Mouse (Mus musculus) forebrain, embryonic 16.5 days (tissue): Measurements from ENCODE around the gene Sh3d21. TPM values are rescaled to one million over a fixed set of nuclear protein-coding genes. Genes with fewer than 3 reads are reported as not detected.

Experiments used
- ATAC-seq: fragments of 200-750 bp; cut with Nextera tagmentation; 2 replicates; pipeline ENCODE4 v1.8.0; 2017; ENCODE audit warnings: mild to moderate bottlenecking, moderate library complexity
- H3K27ac ChIP-seq: fragments of 300-500 bp; sonication (generic); 2 replicates; pipeline ENCODE4 v1.5.1; 2014; ENCODE audit warnings: low read length, control low read depth
- H3K27me3 ChIP-seq: fragments of 300-500 bp; sonication (generic); replicated peaks from 2 replicates; pipeline ENCODE4 v1.6.1; 2014; ENCODE audit warnings: low read length; ENCODE audit not compliant: control insufficient read depth, insufficient read depth
- H3K36me3 ChIP-seq: fragments of 300-500 bp; sonication (generic); 2 replicates; pipeline ENCODE4 v1.6.1; 2014; ENCODE audit not compliant: control insufficient read depth, insufficient read depth
- H3K4me1 ChIP-seq: fragments of 300-500 bp; sonication (generic); replicated peaks from 2 replicates; pipeline ENCODE4 v1.6.1; 2014; ENCODE audit warnings: low read length; ENCODE audit not compliant: control insufficient read depth, insufficient read depth
- H3K4me2 ChIP-seq: fragments of 300-500 bp; sonication (generic); 2 replicates; pipeline ENCODE4 v1.6.1; 2014; ENCODE audit warnings: mild to moderate bottlenecking, low read length, control low read depth
- H3K4me3 ChIP-seq: fragments of 300-500 bp; sonication (generic); replicated peaks from 2 replicates; pipeline ENCODE4 v1.5.1; 2014; ENCODE audit warnings: mild to moderate bottlenecking, low read length, control low read depth
- H3K9ac ChIP-seq: fragments of 300-500 bp; sonication (generic); replicated peaks from 2 replicates; pipeline ENCODE4 v1.6.1; 2014; ENCODE audit warnings: low read depth, low read length, control low read depth
- H3K9me3 ChIP-seq: fragments of 300-500 bp; sonication (generic); 2 replicates; pipeline ENCODE4 v1.6.1; 2016; ENCODE audit warnings: low read length; ENCODE audit not compliant: control insufficient read depth
- WGBS: fragments of 180-500 bp; shearing (Covaris S2); extraction: QIAGEN DNeasy Blood & Tissue Kit; methylation state at CpG from one replicate; pipeline ENCODE4 v1.1.7; 2014; 5-methylcytosine and 5-hydroxymethylcytosine counted together
- polyA plus RNA-seq: library from polyadenylated mRNA; unstranded; fragments of >200 nt; fragmentation: Nextera tagmentation; extraction: Ambion mirVana; gene quantifications from 2 replicates; pipeline ENCODE4 v1.2.1, GENCODE M21; 2015

Gene Sh3d21
- polyA plus RNA-seq, 1 experiment from 2014 or later, result 1.2 TPM

- WGBS, result 67% methylated on average over 6 of the region's 6 CpGs
- Histone ChIP-seq H3K36me3 (no peaks in the 10 kb centered on the region), H3K4me2 (no peak overlapping the region), H3K27me3 (peaks cover 34% of the 10 kb centered on the region), H3K9ac (no peak overlapping the region), H3K4me1 (peaks cover 17% of the 10 kb centered on the region), H3K9me3 (no peaks in the 10 kb centered on the region), H3K4me3 (no peak overlapping the region), H3K27ac (no peak overlapping the region)
- no peak for ATAC-seq
These were observed 12.4 kb downstream of the Sh3d21 start for GRCm38 (mm10) chr4:126150949-126151320.

- H3K27ac ChIP-seq, result no peak overlapping the region
- peaks cover 34% of the 10 kb centered on the region for H3K27me3 ChIP-seq
- peaks cover 17% of the 10 kb centered on the region for H3K4me1 ChIP-seq
- H3K36me3 ChIP-seq, result no peaks in the 10 kb centered on the region
- no peak overlapping the region for H3K9ac ChIP-seq
- WGBS, result 57% methylated on average over 16 of the region's 16 CpGs
- ATAC-seq, result peak; percentile 31; the same call in 1 of the 2 replicates
- H3K9me3 ChIP-seq, result no peaks in the 10 kb centered on the region
- H3K4me3 ChIP-seq, result no peak overlapping the region
- no peak overlapping the region for H3K4me2 ChIP-seq
These were observed 12.9 kb downstream of the Sh3d21 start for GRCm38 (mm10) chr4:126150297-126150948.

GRCm38 (mm10) chr4:126149798-126150197, 13.5 kb downstream of the Sh3d21 start:
- no peak overlapping the region; the same call in 1 of the 2 replicates for H3K4me3 ChIP-seq
- H3K36me3 ChIP-seq, result no peaks in the 10 kb centered on the region
- no peak for ATAC-seq
- H3K4me2 ChIP-seq, result no peak overlapping the region; the same call in 1 of the 2 replicates
- H3K27ac ChIP-seq, result no peak overlapping the region
- no peak overlapping the region for H3K9ac ChIP-seq
- peaks cover 17% of the 10 kb centered on the region for H3K4me1 ChIP-seq
- H3K27me3 ChIP-seq, result peaks cover 34% of the 10 kb centered on the region
- 58% methylated on average over 10 of the region's 10 CpGs for whole genome bisulfite sequencing
- no peaks in the 10 kb centered on the region for H3K9me3 ChIP-seq

- Histone ChIP-seq H3K4me3 (peak overlapping the region; percentile 47), H3K9ac (peak overlapping the region; percentile 52), H3K9me3 (no peaks in the 10 kb centered on the region), H3K36me3 (no peaks in the 10 kb centered on the region), H3K27ac (no peak overlapping the region), H3K4me2 (peak overlapping the region; percentile 73), H3K27me3 (peaks cover 34% of the 10 kb centered on the region), H3K4me1 (peaks cover 17% of the 10 kb centered on the region)
- ATAC-seq, result no peak
- 24% methylated on average over 42 of the region's 42 CpGs for WGBS
These were observed 14.1 kb downstream of the Sh3d21 start for GRCm38 (mm10) chr4:126149041-126149676.

GRCm38 (mm10) chr4:126148161-126148961, 14.9 kb downstream of the Sh3d21 start:
- Histone ChIP-seq H3K4me1 (peaks cover 17% of the 10 kb centered on the region), H3K4me3 (peak overlapping the region; percentile 47), H3K27me3 (peaks cover 34% of the 10 kb centered on the region), H3K27ac (no peak overlapping the region), H3K36me3 (no peaks in the 10 kb centered on the region), H3K9me3 (no peaks in the 10 kb centered on the region), H3K9ac (peak overlapping the region; percentile 52), H3K4me2 (peak overlapping the region; percentile 73)
- ATAC-seq, result peak; percentile 36; the same call in 1 of the 2 replicates
- WGBS, result 2% methylated on average over 58 of the region's 67 CpGs

- peak within 1 kb of the TSS; percentile 47 for H3K4me3 ChIP-seq
- peak within 1 kb of the TSS; percentile 52 for H3K9ac ChIP-seq
- H3K4me1 ChIP-seq, result peaks cover 17% of the 10 kb centered on the region
- no peaks in the 10 kb centered on the region for H3K36me3 ChIP-seq
- peak within 1 kb of the TSS; percentile 73 for H3K4me2 ChIP-seq
- H3K27me3 ChIP-seq, result peaks cover 34% of the 10 kb centered on the region
- ATAC-seq, result no peak
- H3K9me3 ChIP-seq, result no peaks in the 10 kb centered on the region
- WGBS, result 3% methylated on average over 24 of the region's 24 CpGs
- no peak within 1 kb of the TSS for H3K27ac ChIP-seq
These were observed 15.6 kb downstream of the Sh3d21 start, which contains the start of gene Eva1b for GRCm38 (mm10) chr4:126147533-126148160. Gene Eva1b, plus strand, starts transcription at chr4:126147744.

GRCm38 (mm10) chr4:126146974-126147532, 16.2 kb downstream of the Sh3d21 start:
- Histone ChIP-seq H3K27me3 (peaks cover 34% of the 10 kb centered on the region), H3K36me3 (no peaks in the 10 kb centered on the region), H3K9me3 (no peaks in the 10 kb centered on the region), H3K4me3 (no peak overlapping the region), H3K4me2 (no peak overlapping the region), H3K4me1 (peaks cover 17% of the 10 kb centered on the region), H3K27ac (no peak overlapping the region), H3K9ac (no peak overlapping the region)
- no peak for ATAC-seq
- WGBS, result 63% methylated on average over 9 of the region's 9 CpGs

- ATAC-seq, result no peak
- WGBS, result 46% methylated on average over 4 of the region's 4 CpGs
- Histone ChIP-seq H3K4me2 (no peak overlapping the region), H3K9me3 (no peaks in the 10 kb centered on the region), H3K27ac (no peak overlapping the region), H3K9ac (no peak overlapping the region), H3K27me3 (peaks cover 34% of the 10 kb centered on the region), H3K4me3 (no peak overlapping the region), H3K4me1 (peaks cover 17% of the 10 kb centered on the region), H3K36me3 (no peaks in the 10 kb centered on the region)
These were observed 17.9 kb downstream of the Sh3d21 start for GRCm38 (mm10) chr4:126145396-126145795.
